Mouse (Mus musculus) retina, postnatal 7 days (tissue): ENCODE results near the gene Tfr2.

Experiments
- DNase-seq: peaks from one replicate; pipeline ENCODE4 v3.0.0-alpha.2; 2012; ENCODE audit warnings: low read depth, low spot score

Gene Tfr2

DNA sequence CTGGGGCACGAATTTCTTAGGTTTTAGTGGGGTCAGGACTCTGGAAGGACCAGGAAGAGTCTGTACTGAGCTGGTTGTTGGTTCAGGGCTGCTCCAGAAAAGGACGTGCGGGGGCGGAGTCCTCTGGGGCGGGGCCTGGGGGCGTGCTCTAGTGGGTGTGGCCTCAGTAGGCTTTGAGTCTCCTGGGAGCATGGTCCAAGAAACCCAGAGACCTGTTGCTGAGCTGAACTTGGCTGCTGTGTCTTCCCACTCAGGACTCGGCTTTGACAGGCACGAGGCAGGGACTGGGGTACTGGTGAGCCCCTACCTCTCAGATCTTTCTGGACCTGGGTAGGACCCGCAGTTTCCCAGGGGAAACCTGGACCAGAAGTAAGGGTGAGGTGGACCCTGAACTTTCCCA is at the start of gene Tfr2:
Gene Tfr2 (plus strand): TSS at position 176 of the 400 bp plus-strand sequence.
- DNase-seq: no peak

DNA sequence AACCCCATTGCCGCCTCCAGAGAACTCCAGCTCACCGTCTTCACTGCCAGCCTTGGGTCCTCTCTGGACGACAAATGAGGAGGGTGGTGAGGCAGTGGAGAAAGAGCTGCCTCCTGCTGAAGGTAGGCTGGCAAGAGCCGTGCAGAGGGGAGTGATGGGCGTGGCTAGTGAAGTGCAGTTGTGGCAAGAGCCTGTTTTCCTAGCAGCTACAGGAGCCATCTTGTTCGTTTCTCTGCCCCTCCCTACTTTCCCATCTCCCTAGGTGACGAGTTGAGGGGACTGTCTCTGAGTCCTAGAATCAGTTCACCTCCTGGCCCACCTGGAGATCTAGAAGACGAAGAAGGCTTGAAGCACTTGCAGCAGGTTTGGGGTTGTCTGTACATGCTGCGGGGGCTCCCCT is 47.8 kb upstream of the Tfr2 start:
- DNase-seq: no peak

- no peak for DNase-seq
These were observed 46.9 kb upstream of the Tfr2 start for GRCm38 (mm10) chr5:137522711-137523110.

DNA sequence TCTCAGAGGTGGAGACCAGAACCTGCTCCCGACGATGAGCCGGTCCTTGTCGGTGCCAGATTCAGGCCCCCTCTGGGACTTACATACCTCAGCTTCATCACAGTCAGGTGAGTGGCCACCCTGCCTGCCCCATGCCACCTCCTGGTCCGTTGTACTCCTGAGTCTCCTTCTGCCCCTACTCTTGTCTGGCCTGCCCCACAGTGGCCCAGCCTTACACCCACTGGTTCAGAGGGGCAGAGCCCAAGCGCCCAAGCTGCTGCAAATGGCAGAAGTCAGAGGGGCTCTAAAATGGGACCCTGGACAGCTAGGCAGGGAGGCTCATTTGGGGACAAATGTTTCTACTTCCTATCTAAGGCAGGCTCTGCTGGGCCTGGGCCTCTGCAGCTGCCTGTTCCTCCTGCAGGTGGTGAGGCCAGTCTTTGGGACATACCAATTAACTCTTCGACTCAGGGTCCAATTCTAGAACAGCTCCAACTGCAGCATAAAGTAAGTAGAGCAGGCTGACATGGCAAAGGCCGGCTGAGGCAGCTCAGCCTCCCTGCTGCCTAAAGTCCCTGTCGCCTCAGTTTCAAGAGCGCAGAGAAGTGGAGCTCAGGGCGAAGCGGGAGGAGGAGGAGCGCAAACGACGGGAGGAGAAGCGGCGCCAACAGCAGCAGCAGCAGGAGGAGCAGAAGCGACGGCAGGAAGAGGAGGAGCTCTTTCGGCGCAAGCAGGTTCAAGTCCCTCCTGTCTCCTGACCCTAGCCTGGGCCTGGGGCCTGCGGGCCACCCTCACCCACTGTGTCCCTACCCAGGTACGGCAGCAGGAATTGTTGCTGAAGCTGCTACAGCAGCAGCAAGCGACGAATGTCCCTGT is 46.0 kb upstream of the Tfr2 start:
- no peak for DNase-seq

GRCm38 (mm10) chr5:137524251-137524515 is 45.5 kb upstream of the Tfr2 start:
- no peak for DNase-seq

DNA sequence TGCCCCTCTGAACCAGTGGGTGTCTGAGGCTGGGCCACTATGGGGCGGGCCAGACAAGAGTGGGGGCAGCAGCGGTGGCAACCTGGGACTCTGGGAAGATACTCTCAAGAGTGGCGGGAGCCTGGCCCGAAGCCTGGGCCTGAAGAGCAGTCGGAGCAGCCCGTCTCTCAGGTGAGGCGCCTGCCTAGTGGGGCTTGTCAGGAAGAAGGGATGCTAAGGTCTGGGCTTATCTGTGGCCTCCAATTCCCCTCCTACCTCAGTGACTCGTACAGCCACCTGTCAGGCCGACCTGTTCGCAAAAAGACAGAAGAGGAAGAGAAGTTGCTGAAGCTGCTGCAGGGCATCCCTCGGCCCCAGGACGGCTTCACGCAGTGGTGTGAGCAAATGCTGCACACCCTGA is 45.0 kb upstream of the Tfr2 start:
- no peak for DNase-seq

DNA sequence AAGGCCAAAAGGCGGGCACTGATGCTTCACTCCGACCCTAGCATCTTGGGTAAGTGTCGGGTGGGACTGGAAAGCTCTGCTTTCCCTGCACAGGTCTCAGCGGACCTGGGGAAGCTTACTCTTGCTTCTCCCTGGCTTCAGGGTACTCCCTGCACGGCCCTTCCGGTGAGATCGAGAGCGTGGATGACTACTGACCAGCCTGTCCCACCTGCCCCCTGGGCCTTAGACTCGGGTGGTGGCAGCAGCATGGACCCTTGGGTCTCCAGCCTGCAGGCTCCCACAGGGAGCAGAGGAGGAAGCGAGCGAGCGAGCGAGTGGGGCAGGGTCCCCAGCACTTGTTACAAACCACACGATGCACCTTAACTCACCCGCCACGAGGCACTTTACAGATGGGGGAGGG is 44.1 kb upstream of the Tfr2 start:
- no peak for DNase-seq

GRCm38 (mm10) chr5:137526192-137526936 is 43.3 kb upstream of the Tfr2 start:
- no peak for DNase-seq

DNA sequence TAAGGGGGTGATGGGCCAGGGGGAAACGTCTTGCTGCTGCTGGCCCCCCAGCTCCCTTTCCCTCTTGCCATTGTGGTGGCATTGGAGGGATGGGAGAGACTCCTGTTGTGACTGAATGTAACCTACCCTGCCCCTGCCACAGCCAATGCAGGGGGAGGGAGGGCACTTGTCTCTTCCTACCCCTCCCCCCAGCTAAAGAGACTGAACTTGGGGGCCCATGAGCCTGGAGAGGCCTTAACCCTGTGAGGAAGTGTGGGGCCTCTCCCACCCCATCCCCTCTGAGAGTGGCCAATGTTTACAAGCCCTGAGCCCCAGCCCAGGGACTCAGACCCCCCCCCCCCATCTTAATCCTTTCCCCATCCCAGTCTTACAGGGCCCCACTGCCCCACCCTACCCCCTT is 42.2 kb upstream of the Tfr2 start:
- no peak for DNase-seq

GRCm38 (mm10) chr5:137528247-137528968 is 41.2 kb upstream of the Tfr2 start:
- DNase-seq: no peak

DNA sequence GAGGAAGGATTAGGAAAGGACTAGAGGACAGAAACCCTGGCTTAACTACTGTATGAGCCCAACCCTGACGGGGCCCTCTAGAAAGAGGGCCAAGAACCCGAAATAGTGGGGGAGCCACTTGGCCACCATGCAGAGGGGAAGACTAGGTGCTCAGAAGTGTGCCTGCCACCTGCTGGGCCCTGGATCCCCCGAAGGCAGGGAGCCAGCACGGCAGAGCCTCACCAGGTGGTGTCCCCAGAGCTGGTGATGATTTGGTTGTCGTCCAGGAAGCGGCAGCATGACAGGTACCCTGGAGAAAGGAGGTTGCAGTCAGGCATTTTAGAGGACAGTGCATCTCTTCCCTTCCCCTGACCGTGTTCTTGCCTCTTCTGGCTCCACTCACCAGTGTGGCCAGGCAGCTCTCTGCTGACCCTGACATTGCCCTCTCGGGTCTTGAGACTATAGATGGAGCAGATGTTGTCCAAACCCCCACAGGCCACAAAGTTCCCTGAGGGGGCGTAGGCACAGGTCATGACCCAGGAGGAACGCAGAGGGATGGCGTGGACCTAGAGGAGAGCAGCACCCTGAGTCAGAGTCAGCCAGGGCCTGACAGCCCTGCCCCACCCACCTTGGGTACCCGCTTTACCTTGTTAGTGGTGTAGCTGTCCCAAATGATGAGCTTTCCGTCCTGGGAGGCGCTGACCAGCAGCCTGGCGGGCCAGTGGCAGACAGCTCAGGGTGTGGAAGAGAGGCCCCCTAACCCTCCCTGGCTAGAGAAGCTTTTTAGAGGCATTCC is 40.2 kb upstream of the Tfr2 start:
- no peak for DNase-seq

GRCm38 (mm10) chr5:137530075-137530474 is 39.6 kb upstream of the Tfr2 start:
- no peak for DNase-seq

DNA sequence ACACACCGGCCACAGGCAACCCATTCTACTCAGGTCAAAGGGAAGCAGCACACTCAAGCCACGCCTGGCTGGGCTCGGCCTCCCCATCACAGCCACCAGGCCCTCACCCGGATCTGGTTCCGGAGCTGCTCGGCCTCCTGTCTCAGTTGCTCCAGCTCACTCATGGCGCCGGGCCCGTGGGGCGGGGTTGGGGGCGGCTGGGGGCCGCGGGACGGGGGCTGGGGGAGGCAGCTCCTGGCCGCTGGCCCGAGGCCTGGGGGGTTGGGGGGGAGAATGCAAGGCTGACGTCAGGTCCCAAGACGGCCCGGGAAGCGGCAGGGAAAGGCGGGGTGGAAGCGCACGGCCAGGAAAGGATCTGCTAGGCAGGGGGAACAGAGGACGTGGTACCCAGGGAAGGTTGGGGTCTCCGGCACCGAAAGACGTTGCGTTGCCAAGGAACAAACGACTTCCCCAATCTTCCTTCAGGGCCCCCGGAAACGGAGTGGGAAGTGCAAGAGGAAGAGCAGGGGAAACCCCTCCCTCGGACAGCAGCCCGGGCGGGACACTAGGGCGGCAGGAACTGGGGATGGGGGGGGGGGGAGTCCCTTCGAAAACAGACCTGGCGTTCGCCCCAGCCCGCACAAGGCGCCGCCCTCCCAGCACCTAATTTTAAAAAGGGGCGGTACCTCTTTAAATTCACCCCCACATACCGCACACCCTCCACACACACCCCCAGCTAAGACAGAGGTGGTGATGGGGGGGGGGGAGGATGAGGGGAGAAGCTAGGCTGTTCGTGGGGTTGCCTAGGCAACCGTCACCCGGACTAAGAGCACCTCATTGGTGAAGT is 38.8 kb upstream of the Tfr2 start:
- DNase-seq: no peak

DNA sequence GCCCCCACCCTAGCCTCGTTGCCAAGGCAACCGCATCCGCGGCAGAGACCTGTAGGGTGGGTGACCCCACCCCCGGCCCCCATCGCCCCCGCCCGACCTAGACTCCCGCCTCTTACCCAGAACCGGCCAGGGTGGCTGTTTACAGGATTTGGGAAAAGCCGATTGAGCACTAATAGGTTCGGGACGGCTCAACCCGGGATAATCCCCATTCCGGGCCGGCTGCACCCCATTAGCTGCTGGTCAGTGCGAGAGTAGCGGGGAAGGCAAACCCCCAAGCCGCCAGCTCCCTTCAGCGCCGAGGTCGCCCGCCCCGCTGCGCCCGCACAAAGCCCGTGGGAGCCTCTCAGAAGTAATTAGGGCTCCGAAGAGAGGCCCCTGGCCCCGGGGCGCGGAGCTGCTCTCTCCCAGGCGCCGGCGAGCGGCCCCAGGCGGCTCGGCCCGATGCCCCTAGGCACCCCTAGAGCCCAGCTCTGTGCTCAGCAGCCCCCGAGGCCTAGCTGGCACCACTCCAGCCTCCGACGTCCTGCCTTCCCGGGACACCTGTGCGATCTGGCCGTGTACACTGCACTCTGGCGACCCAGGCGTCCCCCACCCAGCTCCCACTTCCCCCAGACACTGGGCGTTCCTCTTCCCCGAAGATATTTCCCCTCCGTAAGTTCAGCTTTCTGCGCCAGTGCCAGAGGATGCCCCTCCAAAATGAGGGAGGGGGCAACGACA is 38.1 kb upstream of the Tfr2 start:
- DNase-seq: peak; percentile 91

DNA sequence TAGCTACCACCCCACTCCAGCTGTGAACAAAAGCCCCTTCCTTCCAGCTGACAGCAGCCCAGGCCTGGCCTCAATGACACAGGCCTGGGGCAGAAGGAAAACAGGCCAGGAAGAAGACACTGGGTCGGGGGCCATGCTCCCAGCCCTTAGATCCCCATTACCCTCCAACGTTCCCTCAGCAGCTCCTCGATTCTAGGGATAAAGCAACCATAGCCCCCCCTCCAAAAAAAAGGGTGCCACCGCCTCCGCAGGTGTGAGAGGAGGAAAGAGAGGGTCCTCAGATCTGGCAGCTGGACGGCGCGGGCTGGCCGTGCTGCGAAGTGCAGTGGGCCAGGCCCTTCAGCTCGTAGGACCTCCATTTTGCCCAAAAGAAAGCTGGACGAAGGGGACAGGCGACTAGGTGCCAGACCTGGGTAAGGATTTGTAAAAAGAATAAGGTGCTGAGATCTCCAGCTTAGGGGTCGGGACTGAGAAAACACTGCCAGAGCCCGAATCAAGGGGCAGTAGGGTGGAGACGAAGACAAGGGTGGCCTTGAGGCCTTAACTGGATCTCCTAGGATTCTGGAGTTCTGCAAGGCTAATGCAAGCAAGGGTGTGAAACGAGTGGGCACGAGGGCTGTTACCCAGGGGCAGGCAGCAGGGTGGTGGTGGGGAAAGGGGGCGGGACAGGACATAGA is 37.4 kb upstream of the Tfr2 start:
- DNase-seq: no peak

GRCm38 (mm10) chr5:137532808-137533116 is 36.9 kb upstream of the Tfr2 start:
- DNase-seq: no peak

- peak; percentile 98 for DNase-seq
These were observed 36.4 kb upstream of the Tfr2 start, which contains the start of the genes Epo and Gnb2 for GRCm38 (mm10) chr5:137533117-137533827. TSS of gene Epo (minus strand) at chr5:137533242. TSS of gene Gnb2 (minus strand) at chr5:137533510.

- no peak for DNase-seq
These were observed 34.9 kb upstream of the Tfr2 start for GRCm38 (mm10) chr5:137534762-137535161.

DNA sequence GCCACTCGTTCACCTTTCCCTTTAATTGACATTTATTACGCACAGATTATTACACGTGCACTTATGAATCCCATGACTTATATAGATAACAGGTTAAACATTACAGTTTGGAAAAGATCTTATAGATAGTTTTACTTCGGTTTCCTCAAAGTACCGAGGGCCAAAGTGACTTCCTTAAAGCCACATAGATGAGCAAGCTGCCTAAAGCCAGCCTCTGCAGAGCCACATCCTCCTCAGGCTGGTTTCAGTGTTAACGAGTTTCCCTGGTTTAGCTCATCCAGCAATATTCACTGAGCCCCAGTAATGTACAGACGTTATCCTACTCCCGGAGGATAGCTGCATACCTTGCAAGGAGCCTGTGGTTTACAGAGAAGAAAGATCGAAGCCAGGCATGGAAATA is 34.3 kb upstream of the Tfr2 start:
- no peak for DNase-seq
